Mouse (Mus musculus): ENCODE measurements around the gene Tmem192. TPM values are rescaled to one million over a fixed set of nuclear protein-coding genes. Genes with fewer than 3 reads are reported as not detected.
"Not testable (repeated sequence)": the region's sequence is repeated elsewhere in the genome, so short reads cannot be mapped to it uniquely, and the experiment has no call there.

Gene Tmem192
- total RNA-seq, 2 experiments from 2014 or later, result 23.9 to 27.7 TPM

GRCm38 (mm10) chr8:64962836-64963235 lies 15.9 kb downstream of the Tmem192 start:
- no peak for DNase-seq

- DNase-seq, result no peak
These were observed 36.3 kb downstream of the Tmem192 start for GRCm38 (mm10) chr8:64983150-64983897.

GRCm38 (mm10) chr8:64987731-64988130 lies 40.7 kb downstream of the Tmem192 start, which contains the start of gene Trim75:
Gene Trim75 (minus strand): TSS chr8:64987831.
- DNase-seq, result no peak

GRCm38 (mm10) chr8:64998806-64999365 lies 51.9 kb downstream of the Tmem192 start:
- no peak for DNase-seq

GRCm38 (mm10) chr8:65007616-65008015 lies 60.6 kb downstream of the Tmem192 start:
- DNase-seq, result not testable (repeated sequence)

- DNase-seq, result no peak
These were observed 71.4 kb downstream of the Tmem192 start, which contains the start of the genes Trim61 and Trim60 for GRCm38 (mm10) chr8:65018423-65018822. Gene Trim61 (minus strand): TSS chr8:65018523. Gene Trim60 (minus strand): TSS chr8:65018584.

Other genes starting within 250 kb of the Tmem192 start
- gene Msmo1, start 213.4 kb upstream of the Tmem192 start, total RNA-seq (2021), result 1 to 10 TPM; 7.9 TPM
- gene Klhl2, start 97.2 kb upstream of the Tmem192 start, total RNA-seq (2021), result 10 to 100 TPM; 18.2 to 24.2 TPM
- not detected for gene Trim75, start 40.6 kb downstream of the Tmem192 start, total RNA-seq (2021)
- not detected for gene Trim61, start 71.3 kb downstream of the Tmem192 start, total RNA-seq (2021)
- gene Trim60, start 71.4 kb downstream of the Tmem192 start, total RNA-seq (2021), result not detected
- not detected for gene Apela, start 90.2 kb downstream of the Tmem192 start, total RNA-seq (2021)
- gene Gm10663, start 127.8 kb downstream of the Tmem192 start, total RNA-seq (2021), result not detected
- gene BC030870, start 182.4 kb downstream of the Tmem192 start, total RNA-seq (2021), result under 1 TPM in 1 of 2 experiments, not detected in 1; 0.18 TPM